Mouse (Mus musculus) left cerebral cortex, postnatal 14 days (tissue): Measurements from ENCODE around the gene Kpnb1. TPM values are rescaled to one million over a fixed set of nuclear protein-coding genes. Genes with fewer than 3 reads are reported as not detected.
"Not testable (repeated sequence)": the region's sequence is repeated elsewhere in the genome, so short reads cannot be mapped to it uniquely, and the experiment has no call there.

ENCODE experiments used
- DNase-seq, 2 experiments: peaks; one replicate each; pipeline ENCODE4 v3.0.0; 2021 to 2022; ENCODE audit warnings: low spot score in 2 of 2, mixed read lengths in 1 of 2
- intact Hi-C: fragments of 180-260 bp; cut with DNase I; formaldehyde crosslinking; loops from one replicate; pipeline ENCODE4 v1.15.1; 2025
- long read RNA-seq, 2 experiments: library from polyadenylated mRNA; stranded (forward); transcript quantifications; one replicate each; pipeline ENCODE4 v2.0.0; 2021
- total RNA-seq, 2 experiments: library from RNA; stranded (reverse); gene quantifications; 2 replicates each; pipeline ENCODE4 v1.2.3; 2021

Gene Kpnb1
- 100 to 1,000 TPM; 111 to 113 TPM for total RNA-seq
- long read RNA-seq, experiment 1, full-length matches to known transcripts, result 12 of 50 reads
- long read RNA-seq, experiment 1, partial matches to known transcripts, result 8 of 50 reads
- long read RNA-seq, experiment 1, other reads (novel, unspliced or antisense), result 30 of 50 reads
- long read RNA-seq, experiment 2, full-length matches to known transcripts, result 8 of 48 reads
- long read RNA-seq, experiment 2, partial matches to known transcripts, result 11 of 48 reads
- long read RNA-seq, experiment 2, other reads (novel, unspliced or antisense), result 29 of 48 reads

- intact Hi-C loops, result loop anchor here (5.0 kb wide), 1 partner anchor 124 kb away; no protein-coding TSS in a partner anchor
- peak; percentile 99 for DNase-seq
Observed at GRCm38 (mm10) chr11:97187764-97188642, at the start of gene Kpnb1. Gene Kpnb1 (minus strand): TSS chr11:97187881.

- intact Hi-C loops, result no loop called here
- DNase-seq, result no peak
Observed at GRCm38 (mm10) chr11:97232436-97232835, 44.8 kb upstream of the Kpnb1 start.

- no peak for DNase-seq
- intact Hi-C loops, result no loop called here
Observed at GRCm38 (mm10) chr11:97229396-97229795, 41.7 kb upstream of the Kpnb1 start.

- intact Hi-C loops, result no loop called here
- no peak for DNase-seq
Observed at GRCm38 (mm10) chr11:97228985-97229384, 41.3 kb upstream of the Kpnb1 start.

GRCm38 (mm10) chr11:97226131-97226530 lies 38.5 kb upstream of the Kpnb1 start:
- no peak for DNase-seq
- intact Hi-C loops, result no loop called here

- DNase-seq, result no peak
- intact Hi-C loops, result no loop called here
Observed at GRCm38 (mm10) chr11:97223485-97223884, 35.8 kb upstream of the Kpnb1 start.

- intact Hi-C loops, result no loop called here
- DNase-seq, result no peak
Observed at GRCm38 (mm10) chr11:97221611-97222010, 33.9 kb upstream of the Kpnb1 start.

- intact Hi-C loops, result no loop called here
- DNase-seq, result peak in 1 of 2 experiments; percentile 35
Observed at GRCm38 (mm10) chr11:97220211-97220610, 32.5 kb upstream of the Kpnb1 start.

- intact Hi-C loops, result no loop called here
- DNase-seq, result no peak
Observed at GRCm38 (mm10) chr11:97214411-97214810, 26.7 kb upstream of the Kpnb1 start.

- no peak for DNase-seq
- intact Hi-C loops, result no loop called here
Observed at GRCm38 (mm10) chr11:97210728-97211400, 23.2 kb upstream of the Kpnb1 start.

- intact Hi-C loops, result no loop called here
- DNase-seq, result peak; percentile 49 to 73
Observed at GRCm38 (mm10) chr11:97207011-97207422, 19.3 kb upstream of the Kpnb1 start.

- no peak for DNase-seq
- intact Hi-C loops, result no loop called here
Observed at GRCm38 (mm10) chr11:97199519-97199918, 11.8 kb upstream of the Kpnb1 start.

- intact Hi-C loops, result no loop called here
- peak in 1 of 2 experiments; percentile 44 for DNase-seq
Observed at GRCm38 (mm10) chr11:97198601-97199000, 10.9 kb upstream of the Kpnb1 start.

- intact Hi-C loops, result no loop called here
- DNase-seq, result no peak
Observed at GRCm38 (mm10) chr11:97197021-97197420, 9.3 kb upstream of the Kpnb1 start.

- intact Hi-C loops, result no loop called here
- no peak for DNase-seq
Observed at GRCm38 (mm10) chr11:97196541-97196940, 8.9 kb upstream of the Kpnb1 start.

- DNase-seq, result no peak
- intact Hi-C loops, result no loop called here
Observed at GRCm38 (mm10) chr11:97192621-97192951, 4.9 kb upstream of the Kpnb1 start.

- intact Hi-C loops, result no loop called here
- DNase-seq, result no peak
Observed at GRCm38 (mm10) chr11:97191915-97192620, 4.4 kb upstream of the Kpnb1 start.

- no peak for DNase-seq
- intact Hi-C loops, result no loop called here
Observed at GRCm38 (mm10) chr11:97190992-97191391, 3.3 kb upstream of the Kpnb1 start.

- intact Hi-C loops, result loop anchor here (5.0 kb wide), 1 partner anchor 123 kb away; no protein-coding TSS in a partner anchor
- not testable (repeated sequence) for DNase-seq
Observed at GRCm38 (mm10) chr11:97189645-97190044, 2.0 kb upstream of the Kpnb1 start.
